Mouse (Mus musculus): ENCODE results near the gene Rara.

- no peak for TF ChIP-seq CTCF (IDR thresholded peaks at IDR 0.05; ENCODE audit: borderline replicate concordance, insufficient read depth, low read length)
- no peak for TF ChIP-seq POLR2A (IDR thresholded peaks at IDR 0.05; ENCODE audit: low read depth, low read length)
Observed at GRCm38 (mm10) chr11:98979356-98979755, 51.7 kb downstream of the Rara start.
